Comparison of ENCODE assay signal across 8 mouse cellular contexts in genomic region chr1:132520764-132521163, GRCm38 (mm10). TPM values are rescaled to one million over a fixed set of nuclear protein-coding genes. Genes with fewer than 3 reads are reported as not detected.
DNase-seq lines count a peak whose midpoint lies in the region; ATAC-seq and TF ChIP-seq lines count a peak whose summit lies in the region.

No protein-coding gene starts in this region.

- H3K27me3 ChIP-seq in kidney, embryonic 15.5 days = 0 out of 2 replicates have a peak, but pooled peaks cover 3% of the 10 kb centered on the region
- 0 out of 2 replicates have a peak, but pooled peaks cover 4% of the 10 kb centered on the region for H3K27me3 ChIP-seq in lung, embryonic 15.5 days
- H3K27me3 ChIP-seq in spleen, adult 2 months (ENCODE audit: control insufficient read depth, insufficient read depth, low read length) = no peaks in the 10 kb centered on the region

- no peak for TF ChIP-seq POLR2A in spleen, adult 2 months (IDR thresholded peaks at IDR 0.05; ENCODE audit: low read depth, low read length)

- no peaks in the 10 kb centered on the region for H3K36me3 ChIP-seq in kidney, embryonic 15.5 days
- no peaks in the 10 kb centered on the region for H3K36me3 ChIP-seq in lung, embryonic 15.5 days
- H3K36me3 ChIP-seq in spleen, adult 2 months (ENCODE audit: control insufficient read depth, insufficient read depth, low read length) = no peaks in the 10 kb centered on the region

- peak; percentile 73 for ATAC-seq in kidney, embryonic 15.5 days (replicated peaks; ENCODE audit: low FRiP score)
- peak; percentile 65; the same call in 1 of the 2 replicates for ATAC-seq in lung, embryonic 15.5 days (ENCODE audit: borderline replicate concordance, extremely low read depth, low FRiP score, low TSS enrichment)
- no peak for ATAC-seq in monocyte, adult 5-6 weeks (replicated peaks; ENCODE audit: insufficient number of reproducible peaks, low FRiP score, low TSS enrichment, poor library complexity, severe bottlenecking)

- DNase-seq in spleen, adult 18-20 months = peak; percentile 46 to 56
- DNase-seq in spleen, adult 12 weeks (ENCODE audit: low spot score) = no peak
- peak; percentile 46 for DNase-seq in c-Kit-positive CD71-negative TER-119-negative erythroid progenitor cells, embryonic 14.5 days (ENCODE audit: low read depth)
- DNase-seq in gastrocnemius, adult 8-10 months (ENCODE audit: low spot score in 2 of 2) = peak; percentile 46 to 69
- DNase-seq in spleen, adult 2 months (ENCODE audit: low read depth in 1 of 2, low spot score in 2 of 2) = peak; percentile 27 to 54

- no peak overlapping the region for H3K9ac ChIP-seq in kidney, embryonic 15.5 days
- no peak overlapping the region for H3K9ac ChIP-seq in lung, embryonic 15.5 days

- no peak overlapping the region for H3K4me3 ChIP-seq in kidney, embryonic 15.5 days (replicated peaks)
- no peak overlapping the region for H3K4me3 ChIP-seq in lung, embryonic 15.5 days
- H3K4me3 ChIP-seq in spleen, adult 2 months (ENCODE audit: extremely low read depth, insufficient read depth, insufficient read length) = no peak overlapping the region

- 0 out of 2 replicates have a peak, but pooled peaks cover 2% of the 10 kb centered on the region for H3K4me1 ChIP-seq in kidney, embryonic 15.5 days
- 0 out of 2 replicates have a peak, but pooled peaks cover 3% of the 10 kb centered on the region for H3K4me1 ChIP-seq in lung, embryonic 15.5 days
- H3K4me1 ChIP-seq in spleen, adult 2 months (ENCODE audit: control insufficient read depth, insufficient read depth, insufficient read length) = no peaks in the 10 kb centered on the region

- H3K27ac ChIP-seq in kidney, embryonic 15.5 days = no peak overlapping the region
- no peak overlapping the region for H3K27ac ChIP-seq in lung, embryonic 15.5 days
- no peak overlapping the region for H3K27ac ChIP-seq in spleen, adult 2 months (ENCODE audit: insufficient read depth, low read length)

- no peak for TF ChIP-seq CTCF in spleen, adult 2 months (IDR thresholded peaks at IDR 0.05; ENCODE audit: extremely low read depth, insufficient read depth, insufficient read length, insufficient replicate concordance)

- H3K4me2 ChIP-seq in kidney, embryonic 15.5 days = 0 out of 2 replicates have a peak overlapping the region, but pooled peaks have one; percentile 22
- H3K4me2 ChIP-seq in lung, embryonic 15.5 days = no peak overlapping the region

- no peaks in the 10 kb centered on the region for H3K9me3 ChIP-seq in kidney, embryonic 15.5 days (replicated peaks)
- no peaks in the 10 kb centered on the region for H3K9me3 ChIP-seq in lung, embryonic 15.5 days

- WGBS in kidney, embryonic 15.5 days = 18% methylated on average over 5 of the region's 6 CpGs
- 31% methylated on average over 2 of the region's 6 CpGs for WGBS in lung, embryonic 15.5 days
- WGBS in spleen, adult 2 months = 28% methylated on average over 3 of the region's 6 CpGs

RNA-seq across cellular contexts. Expression of gene Tmem81, which starts 14.7 kb away (rescaled TPM):
- 1 to 10 TPM; 1.2 to 1.9 (median 1.3) TPM for total RNA-seq in gastrocnemius, adult 8-10 months (2022)
- 1.5 and 1.6 TPM in 2 replicates for polyA plus RNA-seq in kidney, embryonic 15.5 days (2015; fragmentation: Nextera tagmentation; extraction: Ambion mirVana)
- 1.3 and 2.1 TPM in 2 replicates for polyA plus RNA-seq in lung, embryonic 15.5 days (2015; fragmentation: Nextera tagmentation; extraction: Ambion mirVana)
- 2.5 and 3.1 TPM in 2 replicates for polyA plus RNA-seq in spleen, adult 2 months (2012; rRNA removed)
- 7.1 to 12.8 TPM (median 10.7 TPM) in 3 replicates for total RNA-seq in monocyte, adult 5-6 weeks (2017)

RNA-seq across cellular contexts. Expression of gene Cntn2, which starts 22.3 kb away (rescaled TPM):
- total RNA-seq in gastrocnemius, adult 8-10 months (2022) = not detected
- polyA plus RNA-seq in kidney, embryonic 15.5 days (2015; fragmentation: Nextera tagmentation; extraction: Ambion mirVana) = 0.30 and 0.82 TPM in 2 replicates
- 0.16 and 0.28 TPM in 2 replicates for polyA plus RNA-seq in lung, embryonic 15.5 days (2015; fragmentation: Nextera tagmentation; extraction: Ambion mirVana)
- 0.73 TPM in 1 of 2 replicates, not detected in the other for polyA plus RNA-seq in spleen, adult 2 months (2012; rRNA removed)
- total RNA-seq in monocyte, adult 5-6 weeks (2017) = not detected in 3 replicates

RNA-seq across cellular contexts. Expression of gene Rbbp5, which starts 43.6 kb away (rescaled TPM):
- total RNA-seq in gastrocnemius, adult 8-10 months (2022) = 10 to 100 TPM; 17.6 to 21.6 (median 19.1) TPM
- 48.1 and 49.7 TPM in 2 replicates for polyA plus RNA-seq in kidney, embryonic 15.5 days (2015; fragmentation: Nextera tagmentation; extraction: Ambion mirVana)
- 44.1 and 47.4 TPM in 2 replicates for polyA plus RNA-seq in lung, embryonic 15.5 days (2015; fragmentation: Nextera tagmentation; extraction: Ambion mirVana)
- 10.7 and 12.1 TPM in 2 replicates for polyA plus RNA-seq in spleen, adult 2 months (2012; rRNA removed)
- total RNA-seq in monocyte, adult 5-6 weeks (2017) = 43.2 to 84.5 TPM (median 75.7 TPM) in 3 replicates
